Mouse (Mus musculus) frontal cortex, postnatal 25 days (tissue): Measurements from ENCODE around the gene Sys1.

Experiments used
- DNase-seq, 2 experiments: peaks; one replicate each; pipeline ENCODE4 v3.0.0; 2022; ENCODE audit warnings: low spot score in 2 of 2

Sys1 gene

GRCm38 (mm10) chr2:164453047-164453757 lies 3.6 kb upstream of the Sys1 start:
- DNase-seq = no peak

GRCm38 (mm10) chr2:164453887-164454500 lies 2.8 kb upstream of the Sys1 start:
- DNase-seq = no peak

- peak; percentile 51 to 64 for DNase-seq
These were observed 1.9 kb upstream of the Sys1 start for GRCm38 (mm10) chr2:164454846-164455245.

GRCm38 (mm10) chr2:164455421-164456190 lies 1.2 kb upstream of the Sys1 start:
- DNase-seq = no peak

GRCm38 (mm10) chr2:164456413-164456812 lies 351 bp upstream of the Sys1 start:
- DNase-seq = no peak

- DNase-seq = no peak
These were observed 1.2 kb downstream of the Sys1 start for GRCm38 (mm10) chr2:164457942-164458341.

GRCm38 (mm10) chr2:164458535-164458934 lies 1.8 kb downstream of the Sys1 start:
- DNase-seq = no peak

- peak; percentile 89 to 93 for DNase-seq
These were observed 4.2 kb downstream of the Sys1 start, which contains the start of gene Gm20458 for GRCm38 (mm10) chr2:164460745-164461551. Gm20458 (plus strand) TSS chr2:164460967.

GRCm38 (mm10) chr2:164465161-164465560 lies 8.4 kb downstream of the Sys1 start:
- no peak for DNase-seq

GRCm38 (mm10) chr2:164466787-164467186 lies 10.0 kb downstream of the Sys1 start:
- no peak for DNase-seq

GRCm38 (mm10) chr2:164470254-164470653 lies 13.5 kb downstream of the Sys1 start:
- peak in 1 of 2 experiments; percentile 55 for DNase-seq

GRCm38 (mm10) chr2:164473624-164474023 lies 16.9 kb downstream of the Sys1 start, which contains the start of gene Trp53tg5:
Trp53tg5 (minus strand) TSS chr2:164473724.
- DNase-seq = no peak

- peak in 1 of 2 experiments; percentile 67 for DNase-seq
These were observed 29.0 kb downstream of the Sys1 start, which contains the start of gene Dbndd2 for GRCm38 (mm10) chr2:164485681-164486257. Dbndd2 (plus strand) TSS chr2:164486106.

GRCm38 (mm10) chr2:164486258-164487114 lies 29.7 kb downstream of the Sys1 start:
- DNase-seq = peak; percentile 43 to 60

GRCm38 (mm10) chr2:164487115-164487527 lies 30.4 kb downstream of the Sys1 start:
- no peak for DNase-seq

- DNase-seq = peak in 1 of 2 experiments; percentile 27
These were observed 31.0 kb downstream of the Sys1 start for GRCm38 (mm10) chr2:164487812-164488211.

GRCm38 (mm10) chr2:164494126-164494525 lies 37.4 kb downstream of the Sys1 start:
- DNase-seq = no peak

- no peak for DNase-seq
These were observed 39.6 kb downstream of the Sys1 start for GRCm38 (mm10) chr2:164496331-164496730.

GRCm38 (mm10) chr2:164496847-164497690 lies 40.3 kb downstream of the Sys1 start, which contains the start of gene Pigt:
Pigt (plus strand) TSS chr2:164497520.
- peak; percentile 66 to 80 for DNase-seq
